Mouse (Mus musculus) heart, embryonic 15.5 days (tissue): ENCODE results near the gene Fip1l1. TPM values are rescaled to one million over a fixed set of nuclear protein-coding genes. Genes with fewer than 3 reads are reported as not detected.
A peak's percentile ranks its signal among the peaks of the same experiment; 100 is the strongest.

Source experiments
- ATAC-seq: fragments of 200-750 bp; cut with Nextera tagmentation; replicated peaks from 2 replicates; pipeline ENCODE4 v1.8.0; 2017; ENCODE audit warnings: low read depth, moderate TSS enrichment; ENCODE audit not compliant: insufficient number of reproducible peaks, insufficient read depth, low FRiP score
- H3K27ac ChIP-seq: fragments of 300-500 bp; sonication (generic); 2 replicates; pipeline ENCODE4 v1.5.1; 2015; ENCODE audit warnings: mild to moderate bottlenecking, inconsistent platforms
- H3K27me3 ChIP-seq: fragments of 300-500 bp; sonication (generic); 2 replicates; pipeline ENCODE4 v1.6.1; 2015; ENCODE audit warnings: inconsistent platforms
- H3K36me3 ChIP-seq: fragments of 300-500 bp; sonication (generic); 2 replicates; pipeline ENCODE4 v1.6.1; 2015; ENCODE audit warnings: mild to moderate bottlenecking, inconsistent platforms
- H3K4me1 ChIP-seq: fragments of 300-500 bp; sonication (generic); replicated peaks from 2 replicates; pipeline ENCODE4 v1.6.1; 2015; ENCODE audit warnings: inconsistent platforms
- H3K4me2 ChIP-seq: fragments of 300-500 bp; sonication (generic); 2 replicates; pipeline ENCODE4 v1.6.1; 2015; ENCODE audit warnings: inconsistent platforms, mild to moderate bottlenecking, moderate library complexity
- H3K4me3 ChIP-seq: fragments of 300-500 bp; sonication (generic); 2 replicates; pipeline ENCODE4 v1.5.1; 2015; ENCODE audit warnings: mild to moderate bottlenecking, inconsistent platforms
- H3K9ac ChIP-seq: fragments of 300-500 bp; sonication (generic); 2 replicates; pipeline ENCODE4 v1.6.1; 2015; ENCODE audit warnings: mild to moderate bottlenecking, inconsistent platforms
- H3K9me3 ChIP-seq: fragments of 300-500 bp; sonication (generic); replicated peaks from 2 replicates; pipeline ENCODE4 v1.6.1; 2016; ENCODE audit warnings: inconsistent platforms
- WGBS: fragments of 180-500 bp; shearing (Covaris S2); methylation state at CpG from one replicate; pipeline ENCODE4 v1.1.7; 2015; ENCODE audit warnings: mixed read lengths; 5-methylcytosine and 5-hydroxymethylcytosine counted together
- polyA plus RNA-seq: library from polyadenylated mRNA; unstranded; fragments of >200 nt; fragmentation: Nextera tagmentation; extraction: Ambion mirVana; gene quantifications from 2 replicates; pipeline ENCODE4 v1.2.1, GENCODE M21; 2015

Fip1l1 gene
- polyA plus RNA-seq, 1 experiment from 2014 or later: 55.3 TPM

GRCm38 (mm10) chr5:74589133-74589532, 53.9 kb downstream of the Fip1l1 start:
- ATAC-seq: no peak
- Histone ChIP-seq H3K9ac (no peak overlapping the region), H3K4me3 (no peak overlapping the region), H3K4me2 (no peak overlapping the region), H3K27ac (no peak overlapping the region), H3K27me3 (no peaks in the 10 kb centered on the region), H3K4me1 (no peaks in the 10 kb centered on the region), H3K9me3 (no peaks in the 10 kb centered on the region), H3K36me3 (peaks cover 56% of the 10 kb centered on the region)
- 94% methylated on average over 7 of the region's 7 CpGs for WGBS

GRCm38 (mm10) chr5:74591413-74591812, 56.2 kb downstream of the Fip1l1 start:
- 89% methylated on average over 5 of the region's 5 CpGs for WGBS
- ATAC-seq: no peak
- Histone ChIP-seq H3K4me1 (no peaks in the 10 kb centered on the region), H3K9ac (no peak overlapping the region), H3K4me3 (no peak overlapping the region), H3K27ac (no peak overlapping the region), H3K27me3 (no peaks in the 10 kb centered on the region), H3K9me3 (no peaks in the 10 kb centered on the region), H3K4me2 (no peak overlapping the region), H3K36me3 (peaks cover 68% of the 10 kb centered on the region)

- H3K36me3 ChIP-seq: peaks cover 79% of the 10 kb centered on the region
- H3K9ac ChIP-seq: no peak overlapping the region
- no peaks in the 10 kb centered on the region for H3K9me3 ChIP-seq
- H3K4me3 ChIP-seq: no peak overlapping the region
- 88% methylated on average over 8 of the region's 8 CpGs for WGBS
- no peak overlapping the region for H3K27ac ChIP-seq
- H3K27me3 ChIP-seq: no peaks in the 10 kb centered on the region
- H3K4me1 ChIP-seq: no peaks in the 10 kb centered on the region
- ATAC-seq: no peak
- no peak overlapping the region for H3K4me2 ChIP-seq
These were observed 57.9 kb downstream of the Fip1l1 start for GRCm38 (mm10) chr5:74593147-74593546.

GRCm38 (mm10) chr5:74600010-74600409, 64.8 kb downstream of the Fip1l1 start:
- Histone ChIP-seq H3K27ac (no peak overlapping the region), H3K4me3 (no peak overlapping the region), H3K9ac (no peak overlapping the region), H3K4me1 (peaks cover 6% of the 10 kb centered on the region), H3K27me3 (no peaks in the 10 kb centered on the region), H3K36me3 (peaks cover 29% of the 10 kb centered on the region), H3K9me3 (no peaks in the 10 kb centered on the region), H3K4me2 (no peak overlapping the region)
- ATAC-seq: no peak
- WGBS: 70% methylated on average over 5 of the region's 5 CpGs

GRCm38 (mm10) chr5:74601171-74601570, 65.9 kb downstream of the Fip1l1 start:
- 79% methylated on average over 3 of the region's 3 CpGs for WGBS
- H3K27me3 ChIP-seq: no peaks in the 10 kb centered on the region
- no peak overlapping the region for H3K27ac ChIP-seq
- peaks cover 21% of the 10 kb centered on the region for H3K36me3 ChIP-seq
- no peak overlapping the region for H3K9ac ChIP-seq
- H3K4me1 ChIP-seq: peaks cover 6% of the 10 kb centered on the region
- no peak for ATAC-seq
- no peak overlapping the region for H3K4me3 ChIP-seq
- H3K9me3 ChIP-seq: no peaks in the 10 kb centered on the region
- H3K4me2 ChIP-seq: no peak overlapping the region

GRCm38 (mm10) chr5:74601965-74602364, 66.7 kb downstream of the Fip1l1 start:
- Histone ChIP-seq H3K4me3 (no peak overlapping the region), H3K4me2 (no peak overlapping the region), H3K9me3 (no peaks in the 10 kb centered on the region), H3K36me3 (peaks cover 15% of the 10 kb centered on the region), H3K27ac (no peak overlapping the region), H3K27me3 (no peaks in the 10 kb centered on the region), H3K4me1 (peaks cover 6% of the 10 kb centered on the region), H3K9ac (no peak overlapping the region)
- no peak for ATAC-seq
- WGBS: 53% methylated on average over 6 of the region's 6 CpGs

- Histone ChIP-seq H3K27me3 (no peaks in the 10 kb centered on the region), H3K9ac (no peak overlapping the region), H3K4me2 (no peak overlapping the region), H3K4me3 (no peak overlapping the region), H3K27ac (no peak overlapping the region), H3K4me1 (peaks cover 6% of the 10 kb centered on the region), H3K9me3 (no peaks in the 10 kb centered on the region), H3K36me3 (peaks cover 12% of the 10 kb centered on the region)
- WGBS: 64% methylated on average over 10 of the region's 10 CpGs
- ATAC-seq: no peak
These were observed 67.1 kb downstream of the Fip1l1 start for GRCm38 (mm10) chr5:74602371-74602770.

GRCm38 (mm10) chr5:74603306-74603705, 68.1 kb downstream of the Fip1l1 start:
- peaks cover 5% of the 10 kb centered on the region; the same call in 1 of the 2 replicates for H3K36me3 ChIP-seq
- no peaks in the 10 kb centered on the region for H3K27me3 ChIP-seq
- H3K27ac ChIP-seq: no peak overlapping the region
- 66% methylated on average over 4 of the region's 4 CpGs for WGBS
- H3K4me3 ChIP-seq: no peak overlapping the region
- no peak for ATAC-seq
- no peak overlapping the region for H3K9ac ChIP-seq
- H3K9me3 ChIP-seq: no peaks in the 10 kb centered on the region
- no peak overlapping the region for H3K4me2 ChIP-seq
- H3K4me1 ChIP-seq: peaks cover 6% of the 10 kb centered on the region

GRCm38 (mm10) chr5:74606213-74606612, 71.0 kb downstream of the Fip1l1 start:
- 86% methylated on average over 8 of the region's 8 CpGs for WGBS
- no peaks in the 10 kb centered on the region for H3K9me3 ChIP-seq
- peaks cover 5% of the 10 kb centered on the region for H3K4me1 ChIP-seq
- H3K27ac ChIP-seq: no peak overlapping the region
- no peaks in the 10 kb centered on the region for H3K36me3 ChIP-seq
- H3K27me3 ChIP-seq: no peaks in the 10 kb centered on the region
- H3K4me2 ChIP-seq: no peak overlapping the region
- H3K4me3 ChIP-seq: no peak overlapping the region
- no peak for ATAC-seq
- no peak overlapping the region for H3K9ac ChIP-seq

- WGBS: 81% methylated on average over 10 of the region's 10 CpGs
- H3K9me3 ChIP-seq: no peaks in the 10 kb centered on the region
- no peaks in the 10 kb centered on the region for H3K36me3 ChIP-seq
- H3K27me3 ChIP-seq: peaks cover 11% of the 10 kb centered on the region
- no peak overlapping the region for H3K4me3 ChIP-seq
- no peak overlapping the region for H3K9ac ChIP-seq
- H3K4me2 ChIP-seq: no peak overlapping the region
- peaks cover 19% of the 10 kb centered on the region for H3K4me1 ChIP-seq
- H3K27ac ChIP-seq: no peak overlapping the region
- ATAC-seq: no peak
These were observed 75.3 kb downstream of the Fip1l1 start for GRCm38 (mm10) chr5:74610511-74610910.

- Histone ChIP-seq H3K9me3 (no peaks in the 10 kb centered on the region), H3K36me3 (no peaks in the 10 kb centered on the region), H3K27me3 (peaks cover 14% of the 10 kb centered on the region), H3K9ac (no peak overlapping the region), H3K4me2 (no peak overlapping the region), H3K4me1 (peaks cover 19% of the 10 kb centered on the region), H3K27ac (no peak overlapping the region), H3K4me3 (no peak overlapping the region)
- no peak for ATAC-seq
- 62% methylated on average over 5 of the region's 5 CpGs for WGBS
These were observed 77.5 kb downstream of the Fip1l1 start for GRCm38 (mm10) chr5:74612713-74613112.

GRCm38 (mm10) chr5:74613491-74614151, 78.4 kb downstream of the Fip1l1 start:
- no peaks in the 10 kb centered on the region for H3K36me3 ChIP-seq
- peak overlapping the region; percentile 48 for H3K27ac ChIP-seq
- H3K4me1 ChIP-seq: peaks cover 19% of the 10 kb centered on the region
- peak overlapping the region; percentile 53 for H3K4me2 ChIP-seq
- H3K4me3 ChIP-seq: peak overlapping the region; percentile 17
- no peak overlapping the region for H3K9ac ChIP-seq
- ATAC-seq: no peak; the same call in 1 of the 2 replicates
- no peaks in the 10 kb centered on the region for H3K9me3 ChIP-seq
- H3K27me3 ChIP-seq: peaks cover 14% of the 10 kb centered on the region
- 14% methylated on average over 18 of the region's 18 CpGs for WGBS
